Mouse (Mus musculus): Measurements from ENCODE around the gene Gm7173. TPM values are rescaled to one million over a fixed set of nuclear protein-coding genes. Genes with fewer than 3 reads are reported as not detected.

The Gm7173 gene
- not detected for polyA plus RNA-seq (2017; shearing (Covaris generic))

DNA sequence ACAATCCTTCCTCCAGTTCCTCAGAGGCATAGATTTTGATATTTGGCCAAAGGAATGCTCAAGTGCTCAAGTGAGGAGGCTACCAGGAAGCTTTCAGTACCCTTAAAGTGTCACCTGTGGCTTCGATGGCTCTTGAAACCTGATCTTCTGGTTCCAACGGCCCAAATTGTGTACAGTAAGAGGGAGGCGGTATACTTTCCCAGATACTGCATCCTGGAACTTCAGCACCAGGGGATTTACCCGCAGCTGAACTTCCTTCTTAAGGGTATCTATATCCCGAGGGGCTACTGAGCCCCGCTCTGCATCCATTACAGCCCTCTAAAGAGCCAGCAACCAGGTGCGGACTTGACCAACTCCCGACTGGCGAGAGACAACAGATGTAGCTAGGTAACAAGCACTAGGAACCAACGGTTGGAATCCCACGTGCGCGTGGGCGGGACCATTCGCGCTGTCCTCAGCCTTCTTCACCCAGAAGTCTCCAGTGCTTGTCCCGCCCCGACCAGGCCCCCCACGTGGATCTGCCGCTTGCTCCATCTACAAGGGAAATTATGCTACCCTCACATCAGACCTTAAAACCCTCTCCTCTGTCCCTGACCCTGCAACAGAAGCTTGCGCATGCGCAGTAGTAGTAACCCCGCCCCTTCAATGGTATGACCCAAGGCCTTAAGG lies at the start of gene Gm7173:
Gene Gm7173, minus strand, starts transcription at position 309 of the 669 bp plus-strand sequence.

Other genes with a start within 250 kb of the Gm7173 start
- gene Mageb16, start 154.2 kb upstream of the Gm7173 start, polyA plus RNA-seq (2017; shearing (Covaris generic)), result not detected